Mouse (Mus musculus) thymus, adult 2 months (tissue): Measurements from ENCODE around the gene Kif6.

Source experiments
- CTCF ChIP-seq: fragments of 200-500 bp; IDR thresholded peaks from 2 replicates; pipeline ENCODE4 v1.5.1; 2012; ENCODE audit warnings: mild to moderate bottlenecking, control low read depth, low read length, moderate library complexity, borderline replicate concordance; ENCODE audit not compliant: control insufficient read depth, poor library complexity, insufficient read depth; ENCODE audit errors: extremely low read depth
- POLR2A ChIP-seq: fragments of 200-500 bp; IDR thresholded peaks from 2 replicates; pipeline ENCODE4 v1.6.1; 2012; ENCODE audit warnings: mild to moderate bottlenecking, low read length, control low read depth, moderate library complexity; ENCODE audit not compliant: control insufficient read depth, poor library complexity, insufficient read depth; ENCODE audit errors: extremely low read depth

GRCm38 (mm10) chr17:49885035-49885434 is 270.1 kb downstream of the Kif6 start:
- TF ChIP-seq CTCF = no peak
- TF ChIP-seq POLR2A = no peak
